Mouse (Mus musculus): ENCODE results near the gene Agpat4.

The Agpat4 gene

GRCm38 (mm10) chr17:12160540-12160939 is 42.0 kb downstream of the Agpat4 start:
- no peak for DNase-seq (ENCODE audit: extremely low spot score, low spot score)

DNA sequence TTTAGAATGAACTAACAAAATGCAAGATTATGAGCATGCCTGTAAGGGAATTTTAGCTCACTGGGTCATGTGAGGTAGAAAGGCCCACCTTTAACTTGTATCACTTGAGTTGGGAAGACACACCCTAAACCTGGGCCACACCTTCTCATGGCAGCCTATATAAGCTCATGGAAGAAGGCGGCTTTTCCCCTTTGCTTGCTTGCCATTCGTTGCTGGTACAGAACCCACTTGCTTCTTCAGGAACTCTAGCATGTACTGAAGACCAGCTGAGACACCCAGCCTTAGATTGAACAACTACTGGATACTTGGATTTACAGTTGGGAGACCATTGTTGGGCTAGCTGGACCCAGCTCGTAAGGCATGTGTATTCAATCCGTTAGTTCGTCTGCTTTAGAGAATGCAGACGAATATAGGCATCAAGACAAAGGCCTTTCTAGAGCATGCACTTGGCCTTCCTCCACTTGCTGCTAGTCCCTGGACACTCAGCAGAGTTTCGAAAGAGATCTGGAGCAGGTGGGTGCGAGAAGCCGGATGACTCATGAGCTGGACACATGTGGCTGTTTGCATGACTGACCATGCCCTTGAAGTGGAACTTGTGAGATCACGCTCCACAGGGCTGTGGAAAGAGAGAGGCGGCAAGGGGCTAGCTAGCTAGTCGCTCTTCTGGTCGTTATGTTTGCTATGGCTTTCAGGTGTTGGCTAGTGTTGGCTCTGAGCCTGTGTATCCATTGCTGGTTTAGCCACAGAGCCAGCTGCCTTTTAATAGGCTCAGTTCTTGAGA is 42.7 kb downstream of the Agpat4 start:
- DNase-seq (ENCODE audit: extremely low spot score, low spot score), result no peak

DNA sequence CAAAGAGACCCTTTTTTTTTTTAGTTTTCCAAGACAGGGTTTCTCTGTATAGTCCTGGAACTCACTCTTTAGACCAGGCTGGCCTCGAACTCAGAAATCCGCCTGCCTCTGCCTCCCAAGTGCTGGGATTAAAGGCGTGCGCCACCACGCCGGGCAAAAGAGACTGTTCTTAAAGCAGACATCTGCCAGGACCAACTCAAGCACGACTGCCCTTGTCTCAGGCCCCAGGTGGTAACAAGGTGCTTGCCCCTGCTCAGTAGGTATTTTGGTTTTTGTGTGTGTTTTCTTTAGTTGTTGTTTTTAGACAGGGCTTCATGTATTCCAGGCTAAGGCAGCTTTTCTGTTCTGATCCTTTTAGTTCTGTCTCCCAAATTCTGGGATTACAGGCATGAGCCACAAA is 43.4 kb downstream of the Agpat4 start:
- no peak for DNase-seq (ENCODE audit: extremely low spot score, low spot score)

DNA sequence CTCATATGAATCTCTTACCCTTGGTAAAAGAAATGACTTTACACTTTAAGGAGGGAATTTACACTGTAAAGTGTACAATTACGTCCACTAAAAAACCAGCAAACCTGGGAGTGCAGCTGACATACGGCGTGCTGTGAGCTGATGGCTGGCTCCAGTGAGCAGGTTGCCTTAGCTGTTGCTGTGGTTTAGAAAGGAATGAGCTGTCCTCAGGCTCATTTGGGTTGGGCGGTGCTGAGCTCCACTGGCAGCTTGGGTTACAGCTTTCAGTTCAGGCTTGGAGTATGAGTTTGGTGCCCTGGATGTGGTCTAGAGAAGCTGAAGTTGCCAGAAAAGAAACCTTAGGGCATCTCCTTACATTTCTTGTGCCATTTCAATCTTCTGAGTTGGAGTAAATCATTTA is 44.3 kb downstream of the Agpat4 start:
- DNase-seq (ENCODE audit: extremely low spot score, low spot score), result no peak

DNA sequence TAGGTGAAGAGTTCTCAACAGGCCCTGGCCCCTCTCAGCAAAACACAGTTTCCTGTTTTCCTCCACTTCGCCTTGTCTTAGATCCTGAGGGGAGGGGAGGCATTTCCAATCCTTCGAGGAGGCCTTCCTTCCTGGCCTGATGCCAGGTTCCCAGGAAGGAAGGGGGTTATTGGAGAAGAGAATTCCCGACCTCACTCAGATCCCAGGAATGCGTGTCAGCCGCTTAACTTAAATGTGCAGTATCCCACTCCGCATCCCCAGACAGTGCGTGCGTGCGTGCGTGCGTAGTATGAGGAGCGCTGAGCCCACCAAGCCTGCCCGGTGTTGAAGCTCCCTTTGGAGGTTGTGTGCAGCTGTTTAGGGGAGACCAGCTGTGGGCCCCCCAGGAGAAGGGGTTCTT is 44.9 kb downstream of the Agpat4 start:
- DNase-seq (ENCODE audit: extremely low spot score, low spot score), result no peak

DNA sequence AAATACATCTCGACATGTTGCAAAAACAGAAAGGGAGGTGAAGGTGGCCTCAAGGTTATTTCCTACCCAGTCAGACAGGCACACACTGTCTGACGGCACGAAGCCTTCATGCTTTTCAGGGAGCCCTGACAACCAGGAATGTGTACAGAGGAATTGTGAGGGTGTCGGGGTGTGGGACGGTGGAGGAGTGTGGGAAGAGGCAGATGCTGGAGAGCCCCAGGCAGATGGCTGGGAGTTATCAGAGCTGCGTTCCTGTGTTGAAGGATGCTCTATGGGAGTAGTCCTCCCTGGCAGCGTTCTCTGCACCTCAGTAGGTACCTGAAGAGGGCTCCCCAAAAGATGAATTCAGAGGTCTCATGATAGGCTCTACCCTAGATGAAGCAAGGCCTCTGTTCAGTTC is 45.4 kb downstream of the Agpat4 start:
- DNase-seq (ENCODE audit: extremely low spot score, low spot score), result no peak

DNA sequence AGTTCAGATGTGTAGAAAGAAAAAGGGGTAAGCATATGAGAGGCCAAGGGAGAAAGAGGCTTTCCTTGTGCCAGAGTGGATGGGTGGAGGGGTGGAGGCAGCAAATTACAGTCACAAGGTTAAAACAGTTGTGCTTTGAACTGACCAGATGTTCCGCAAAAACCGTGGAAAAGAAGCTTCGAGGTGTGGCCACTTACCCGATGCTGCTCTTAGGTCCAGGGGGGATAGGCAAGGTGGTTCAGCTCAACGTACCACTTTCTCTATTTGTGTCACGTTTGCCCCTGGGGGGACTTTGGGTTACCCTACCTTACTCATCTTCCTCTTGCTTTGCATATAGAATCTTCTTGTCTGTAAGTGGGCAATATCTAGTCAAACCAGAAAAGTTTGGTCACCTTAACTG is 46.0 kb downstream of the Agpat4 start:
- no peak for DNase-seq (ENCODE audit: extremely low spot score, low spot score)

DNA sequence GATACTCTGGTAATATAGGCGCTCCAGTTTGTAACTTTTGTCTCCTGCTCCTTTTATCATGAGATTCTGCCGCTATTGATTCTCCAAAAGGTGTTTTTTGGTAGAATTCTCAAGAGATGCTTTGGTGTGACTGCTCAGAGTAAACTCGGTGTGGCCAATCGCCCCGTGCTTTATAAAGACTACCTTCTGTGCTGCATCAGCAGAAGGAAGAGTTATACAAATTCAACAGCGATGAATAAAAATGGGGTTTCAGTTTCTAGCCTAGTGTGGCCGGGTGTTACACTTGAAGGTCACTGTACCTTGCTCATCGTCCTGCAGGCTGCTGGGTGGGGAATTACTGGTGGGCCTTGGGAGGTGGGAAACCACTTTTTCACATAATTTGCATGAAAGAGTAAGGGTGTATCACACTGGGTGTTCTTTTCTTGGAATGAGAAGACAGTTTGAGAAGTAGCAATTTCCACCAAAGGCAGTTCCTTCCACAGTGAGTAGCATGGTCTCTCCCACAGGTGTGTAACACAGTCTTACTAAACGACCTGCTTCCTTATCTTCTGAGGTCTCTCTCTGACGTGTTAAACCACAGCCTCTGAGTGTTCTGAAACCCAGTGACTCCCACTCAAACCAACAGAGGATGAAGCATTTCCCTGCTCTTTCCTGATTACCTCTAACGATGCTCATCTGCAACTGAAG is 46.6 kb downstream of the Agpat4 start:
- no peak for DNase-seq (ENCODE audit: extremely low spot score, low spot score)

GRCm38 (mm10) chr17:12165701-12166100 is 47.2 kb downstream of the Agpat4 start:
- DNase-seq (ENCODE audit: extremely low spot score, low spot score), result no peak

GRCm38 (mm10) chr17:12168536-12168935 is 50.0 kb downstream of the Agpat4 start:
- DNase-seq (ENCODE audit: extremely low spot score, low spot score), result no peak

DNA sequence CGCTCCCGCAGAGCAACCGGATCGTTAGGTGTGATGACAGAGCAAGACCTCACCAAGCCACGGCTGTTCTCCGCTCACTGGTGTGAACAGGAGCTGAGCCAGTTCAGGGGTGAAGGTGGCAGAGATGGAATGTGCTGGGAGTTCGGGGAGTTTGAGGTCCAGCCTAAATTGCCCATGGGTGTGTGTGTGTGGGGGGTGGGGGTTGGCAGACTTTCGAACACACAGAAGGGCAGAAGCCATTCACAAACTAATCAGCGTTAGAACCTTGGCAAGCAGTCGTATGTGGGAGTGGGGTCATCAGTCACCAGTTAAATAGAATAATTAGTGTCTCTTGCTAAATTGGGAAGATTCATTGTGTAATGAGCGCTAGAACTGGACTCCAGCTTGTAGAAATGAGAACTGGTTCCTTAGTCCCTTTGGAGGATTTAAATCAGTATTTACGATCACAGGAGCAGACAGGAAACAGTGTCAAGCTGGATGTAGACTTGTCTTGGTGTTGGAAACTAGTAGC is 50.9 kb downstream of the Agpat4 start:
- no peak for DNase-seq (ENCODE audit: extremely low spot score, low spot score)

DNA sequence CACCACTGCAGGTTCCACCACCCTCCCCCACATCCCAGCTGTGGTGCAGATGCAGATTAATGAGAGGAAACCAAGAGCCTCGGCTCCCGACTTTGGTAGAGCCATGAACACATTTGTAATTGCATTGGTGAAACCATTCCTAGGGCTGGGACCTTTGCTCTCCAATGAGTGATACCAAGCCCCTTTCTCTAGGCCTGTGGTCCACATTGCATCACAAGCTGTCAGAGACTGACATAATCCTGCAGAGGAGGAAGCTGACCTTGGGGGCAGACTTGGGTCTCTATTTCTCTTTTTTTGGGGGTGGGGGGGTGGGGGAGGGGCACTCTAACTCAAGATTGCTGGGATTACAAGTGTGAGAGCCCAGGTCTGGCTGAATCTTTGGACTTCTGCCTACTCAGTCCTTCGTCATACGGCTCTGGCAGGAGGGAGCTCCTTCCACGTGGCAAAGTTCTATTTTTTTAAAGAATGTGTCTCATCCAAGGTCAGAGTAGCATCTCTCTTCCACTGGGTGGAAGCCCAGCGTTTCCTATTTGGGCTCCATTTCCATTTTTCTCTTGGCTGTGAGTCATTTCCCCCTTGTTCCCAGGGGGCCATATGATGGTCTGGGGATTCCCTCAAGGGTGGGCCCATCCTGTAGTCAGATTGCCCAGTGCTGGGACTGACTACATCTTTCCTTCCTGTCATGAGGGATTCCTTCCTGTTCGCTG is 52.4 kb downstream of the Agpat4 start:
- DNase-seq (ENCODE audit: extremely low spot score, low spot score), result no peak

GRCm38 (mm10) chr17:12171666-12172065 is 53.2 kb downstream of the Agpat4 start:
- DNase-seq (ENCODE audit: extremely low spot score, low spot score), result no peak

GRCm38 (mm10) chr17:12174221-12174620 is 55.7 kb downstream of the Agpat4 start:
- no peak for DNase-seq (ENCODE audit: extremely low spot score, low spot score)

DNA sequence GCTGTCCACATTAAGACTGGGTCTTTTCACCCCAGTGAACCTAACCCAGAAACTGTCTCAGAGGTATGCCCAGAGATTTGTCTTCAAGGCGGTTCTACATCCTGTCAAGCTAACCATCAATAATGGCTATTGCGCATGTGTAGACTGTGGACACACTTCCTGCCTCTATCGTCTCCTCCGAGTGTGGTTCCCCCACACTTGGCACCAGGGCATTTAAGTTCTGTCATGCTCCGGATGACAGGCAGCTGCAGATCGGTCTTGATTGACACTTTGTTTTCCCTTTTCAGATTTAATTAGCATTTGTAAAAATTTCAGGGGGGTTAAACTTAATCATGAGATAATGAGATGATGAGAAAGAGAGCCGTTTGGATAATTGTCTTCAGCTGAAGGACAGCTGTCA is 56.4 kb downstream of the Agpat4 start:
- DNase-seq (ENCODE audit: extremely low spot score, low spot score), result no peak

DNA sequence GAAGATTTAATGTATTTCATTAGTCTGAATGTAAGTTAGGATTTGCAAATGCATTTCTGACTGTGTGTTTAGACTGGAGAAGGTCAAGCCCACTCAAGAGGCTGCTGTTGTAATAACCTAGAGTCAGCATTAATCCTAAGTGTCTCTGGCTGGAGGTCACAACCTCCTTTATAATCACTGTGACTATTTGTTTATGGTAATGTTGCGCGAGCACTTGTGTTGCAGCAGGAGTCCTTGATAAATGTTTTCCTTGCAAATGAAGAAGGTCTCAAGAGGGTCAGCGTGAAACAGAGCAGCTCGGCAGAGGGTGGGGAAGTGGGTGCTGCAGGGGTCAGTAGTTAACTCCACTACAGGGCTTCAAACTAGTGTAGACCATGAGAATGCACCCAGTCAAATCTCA is 57.1 kb downstream of the Agpat4 start:
- no peak for DNase-seq (ENCODE audit: extremely low spot score, low spot score)

DNA sequence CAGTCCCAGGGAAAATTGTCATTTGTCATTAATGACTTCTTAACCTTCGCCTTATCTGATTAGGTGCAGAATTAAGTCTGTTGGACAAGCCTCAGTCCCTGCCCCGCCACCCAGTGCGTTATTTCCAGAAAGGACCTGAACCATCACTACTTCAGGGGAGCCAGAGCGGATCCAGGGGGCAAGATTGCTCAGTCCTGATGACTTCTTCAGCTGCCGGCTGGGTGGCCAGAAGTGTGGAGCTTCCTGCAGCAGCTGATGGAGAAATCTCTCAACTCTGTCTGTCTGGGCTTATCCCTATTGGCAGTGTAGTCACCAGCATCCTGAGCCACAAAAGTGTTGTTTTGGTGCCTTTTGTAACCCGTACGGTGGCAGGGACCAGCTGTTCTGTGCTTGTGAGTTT is 60.8 kb downstream of the Agpat4 start:
- no peak for DNase-seq (ENCODE audit: extremely low spot score, low spot score)

- no peak for DNase-seq (ENCODE audit: extremely low spot score, low spot score)
Observed at GRCm38 (mm10) chr17:12179766-12180165, 61.3 kb downstream of the Agpat4 start.

DNA sequence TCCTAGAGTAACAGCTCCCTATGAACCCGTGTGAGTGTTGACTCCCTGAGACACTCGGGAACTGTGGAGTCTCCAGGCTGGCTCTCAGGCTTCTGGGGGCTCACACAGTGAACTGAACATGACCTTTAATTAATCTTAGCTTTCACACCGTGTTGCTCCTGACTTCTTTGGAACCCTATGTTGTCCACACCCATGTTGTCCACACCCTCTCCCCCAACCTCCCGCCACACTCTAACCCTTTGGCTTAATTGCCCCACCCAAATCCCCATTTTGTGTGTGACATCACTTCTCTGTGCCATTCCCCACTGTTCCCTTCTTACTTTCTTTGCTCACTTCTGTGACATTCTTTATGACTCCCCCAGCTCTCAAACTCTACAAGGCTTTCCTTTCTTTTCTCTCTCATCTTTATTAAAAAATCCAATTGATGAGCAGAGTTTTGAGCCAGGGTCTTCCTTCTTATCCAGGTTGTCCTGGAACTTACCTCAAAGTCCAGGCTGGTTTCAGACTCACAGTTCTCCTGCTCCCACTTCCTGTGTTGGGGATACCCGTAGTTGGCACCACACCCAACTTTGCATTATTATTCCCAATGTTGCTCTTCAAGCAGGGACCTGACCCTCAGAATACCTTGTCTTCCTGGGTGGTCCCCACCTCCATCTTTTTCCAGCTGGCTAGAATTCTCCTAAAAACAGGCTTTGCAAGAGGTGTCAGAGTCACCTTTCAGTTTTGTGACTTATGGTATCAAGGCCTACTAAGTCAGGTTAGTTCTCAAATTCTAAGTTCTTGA is 64.4 kb downstream of the Agpat4 start:
- DNase-seq (ENCODE audit: extremely low spot score, low spot score), result no peak

DNA sequence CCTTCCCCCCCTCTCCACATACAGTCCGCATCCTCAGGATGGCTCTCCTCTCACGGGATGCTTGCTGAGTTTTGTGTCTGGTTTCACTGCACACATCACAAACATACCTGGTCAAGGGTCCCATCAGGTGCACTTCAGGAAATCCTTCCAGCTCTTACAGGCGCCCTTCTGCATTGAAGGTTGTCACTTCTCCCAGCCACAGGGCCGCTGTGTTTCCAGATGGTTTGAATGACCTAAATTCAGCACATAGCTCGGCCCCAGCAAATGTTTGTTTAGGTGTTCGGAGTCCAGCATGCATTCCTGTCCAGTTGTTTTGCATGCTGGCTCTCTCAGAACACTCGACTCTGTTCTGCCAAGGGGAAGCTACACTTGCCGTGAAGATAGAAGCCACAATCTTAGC is 65.8 kb downstream of the Agpat4 start:
- DNase-seq (ENCODE audit: extremely low spot score, low spot score), result no peak

- no peak for DNase-seq (ENCODE audit: extremely low spot score, low spot score)
Observed at GRCm38 (mm10) chr17:12185855-12186254, 67.4 kb downstream of the Agpat4 start.
